Mouse (Mus musculus) adrenal gland, postnatal 4 days (tissue): Measurements from ENCODE around the gene Gpank1. TPM values are rescaled to one million over a fixed set of nuclear protein-coding genes. Genes with fewer than 3 reads are reported as not detected.
A peak's percentile ranks its signal among the peaks of the same experiment; 100 is the strongest.

Source experiments
- DNase-seq, 2 experiments: peaks; one replicate each; pipeline ENCODE4 v3.0.0; 2021 to 2022; ENCODE audit warnings: low spot score in 2 of 2, mixed read lengths in 2 of 2
- long read RNA-seq, 2 experiments: library from polyadenylated mRNA; stranded (forward); transcript quantifications; one replicate each; pipeline ENCODE4 v2.0.0; 2021
- total RNA-seq, 2 experiments: library from RNA; stranded (reverse); gene quantifications; 2 replicates each; pipeline ENCODE4 v1.2.3; 2021

Gene Gpank1
- total RNA-seq, result 10 to 100 TPM; 14.7 TPM
- long read RNA-seq, experiment 1, partial matches to known transcripts, result 0 of 14 reads
- long read RNA-seq, experiment 1, other reads (novel, unspliced or antisense), result 8 of 14 reads
- long read RNA-seq, experiment 2, transcript Gpank1-201 (2 exons, 1,295 nt), result major isoform, 7 of 26 reads
- long read RNA-seq, experiment 2, transcript Gpank1-202 (3 exons, 1,518 nt), result minor isoform, 5 of 26 reads
- long read RNA-seq, experiment 2, partial matches to known transcripts, result 0 of 26 reads
- long read RNA-seq, experiment 2, other reads (novel, unspliced or antisense), result 14 of 26 reads

- DNase-seq, result peak; percentile 83 to 94
Measured at GRCm38 (mm10) chr17:35121143-35121799, at the start of gene Gpank1. Gene Gpank1, plus strand, starts transcription at chr17:35121455.

GRCm38 (mm10) chr17:35074097-35074496, 47.2 kb upstream of the Gpank1 start:
- no peak for DNase-seq

GRCm38 (mm10) chr17:35076507-35077176, 44.6 kb upstream of the Gpank1 start, which contains the start of gene Ly6g6e:
Gene Ly6g6e, plus strand, starts transcription at chr17:35076902.
- DNase-seq, result no peak

GRCm38 (mm10) chr17:35077285-35077684, 44.0 kb upstream of the Gpank1 start:
- no peak for DNase-seq

- DNase-seq, result no peak
Measured at GRCm38 (mm10) chr17:35077786-35078233, 43.4 kb upstream of the Gpank1 start, which contains the start of gene Ly6g6d. Gene Ly6g6d, minus strand, starts transcription at chr17:35078065.

- DNase-seq, result no peak
Measured at GRCm38 (mm10) chr17:35079778-35080177, 41.5 kb upstream of the Gpank1 start.

- DNase-seq, result no peak
Measured at GRCm38 (mm10) chr17:35080248-35080647, 41.0 kb upstream of the Gpank1 start.

GRCm38 (mm10) chr17:35080710-35081109, 40.5 kb upstream of the Gpank1 start:
- DNase-seq, result no peak

GRCm38 (mm10) chr17:35082841-35083576, 38.2 kb upstream of the Gpank1 start:
- DNase-seq, result no peak

GRCm38 (mm10) chr17:35083929-35084497, 37.2 kb upstream of the Gpank1 start:
- no peak for DNase-seq

- no peak for DNase-seq
Measured at GRCm38 (mm10) chr17:35085208-35085865, 35.9 kb upstream of the Gpank1 start, which contains the start of gene Ly6g6f. Gene Ly6g6f, minus strand, starts transcription at chr17:35085610.

GRCm38 (mm10) chr17:35088151-35088550, 33.1 kb upstream of the Gpank1 start:
- no peak for DNase-seq

GRCm38 (mm10) chr17:35088825-35089644, 32.2 kb upstream of the Gpank1 start, which contains the start of gene Abhd16a:
Gene Abhd16a, plus strand, starts transcription at chr17:35089263.
- DNase-seq, result peak; percentile 84 to 87

- DNase-seq, result no peak
Measured at GRCm38 (mm10) chr17:35090166-35090932, 30.9 kb upstream of the Gpank1 start.

- no peak for DNase-seq
Measured at GRCm38 (mm10) chr17:35092403-35093198, 28.7 kb upstream of the Gpank1 start.

GRCm38 (mm10) chr17:35094475-35095365, 26.5 kb upstream of the Gpank1 start:
- no peak for DNase-seq

GRCm38 (mm10) chr17:35096597-35096996, 24.7 kb upstream of the Gpank1 start:
- no peak for DNase-seq
